Mouse (Mus musculus) heart, postnatal 0 days (tissue): ENCODE data around the gene Dnm2. TPM values are rescaled to one million over a fixed set of nuclear protein-coding genes. Genes with fewer than 3 reads are reported as not detected.

ENCODE experiments used
- ATAC-seq: fragments of 200-750 bp; cut with Nextera tagmentation; 2 replicates; pipeline ENCODE4 v1.8.0; 2017; ENCODE audit warnings: low read depth, moderate number of reproducible peaks, moderate library complexity; ENCODE audit not compliant: insufficient read depth
- DNase-seq: peaks from one replicate; pipeline ENCODE4 v3.0.0-alpha.2; 2016; ENCODE audit warnings: low spot score
- H3K27ac ChIP-seq: fragments of 300-500 bp; sonication (generic); 2 replicates; pipeline ENCODE4 v1.5.1; 2014; ENCODE audit warnings: low read depth, mild to moderate bottlenecking
- H3K27me3 ChIP-seq: fragments of 300-500 bp; sonication (generic); 2 replicates; pipeline ENCODE4 v1.6.1; 2014; ENCODE audit warnings: low read length, mixed read lengths; ENCODE audit not compliant: control insufficient read depth, insufficient read depth
- H3K36me3 ChIP-seq: fragments of 300-500 bp; sonication (generic); replicated peaks from 2 replicates; pipeline ENCODE4 v1.6.1; 2014; ENCODE audit warnings: low read length, mixed read lengths; ENCODE audit not compliant: control insufficient read depth, insufficient read depth
- H3K4me1 ChIP-seq: fragments of 300-500 bp; sonication (generic); 2 replicates; pipeline ENCODE4 v1.6.1; 2014; ENCODE audit warnings: antibody characterized with exemption; ENCODE audit not compliant: control insufficient read depth, insufficient read depth
- H3K4me2 ChIP-seq: fragments of 300-500 bp; sonication (generic); 2 replicates; pipeline ENCODE4 v1.6.1; 2014; ENCODE audit warnings: low read depth, mild to moderate bottlenecking, low read length, moderate library complexity
- H3K4me3 ChIP-seq: fragments of 300-500 bp; sonication (generic); 2 replicates; pipeline ENCODE4 v1.5.1; 2014; ENCODE audit warnings: low read depth, low read length
- H3K9ac ChIP-seq: fragments of 300-500 bp; sonication (generic); replicated peaks from 2 replicates; pipeline ENCODE4 v1.6.1; 2014; ENCODE audit warnings: low read depth, low read length, mixed read lengths
- H3K9me3 ChIP-seq: fragments of 300-500 bp; sonication (generic); replicated peaks from 2 replicates; pipeline ENCODE4 v1.6.1; 2016; ENCODE audit warnings: low read length; ENCODE audit not compliant: control insufficient read depth
- CTCF ChIP-seq: IDR thresholded peaks from 2 replicates; pipeline ENCODE4 v1.5.1; 2016; ENCODE audit warnings: antibody characterized with exemption, control low read depth, low read depth
- EP300 ChIP-seq: IDR thresholded peaks from 2 replicates; pipeline ENCODE4 v1.6.1; 2016; ENCODE audit warnings: antibody characterized with exemption, low read depth
- WGBS: fragments of 180-500 bp; shearing (Covaris S2); extraction: QIAGEN DNeasy Blood & Tissue Kit; methylation state at CpG from one replicate; pipeline ENCODE4 v1.1.7; 2014; 5-methylcytosine and 5-hydroxymethylcytosine counted together
- polyA plus RNA-seq: library from polyadenylated mRNA; unstranded; fragments of >200 nt; fragmentation: Nextera tagmentation; extraction: Ambion mirVana; gene quantifications from 2 replicates; pipeline ENCODE4 v1.2.1, GENCODE M21; 2015
- total RNA-seq: library from RNA; depleted of rRNA; stranded (reverse); fragments of >200 nt; gene quantifications from 2 replicates; pipeline ENCODE4 v1.2.3, GENCODE M21; 2014; ENCODE audit warnings: low replicate concordance

Dnm2 gene
- total and polyA plus RNA-seq, 2 experiments from 2014 or later: 61.1 to 95.8 TPM

GRCm38 (mm10) chr9:21407951-21408350 is 16.8 kb upstream of the Dnm2 start:
- Histone ChIP-seq H3K9ac (no peak overlapping the region), H3K4me3 (no peak overlapping the region), H3K36me3 (peaks cover 38% of the 10 kb centered on the region), H3K4me1 (peaks cover 16% of the 10 kb centered on the region; the same call in 1 of the 2 replicates), H3K4me2 (no peak overlapping the region), H3K27ac (no peak overlapping the region), H3K9me3 (no peaks in the 10 kb centered on the region), H3K27me3 (no peaks in the 10 kb centered on the region)
- 8% methylated on average over 4 of the region's 4 CpGs for WGBS
- peak; percentile 52 for DNase-seq
- ATAC-seq: 0 out of 2 replicates have a peak, but pooled peaks have one; percentile 25
- TF ChIP-seq EP300 (no peak), CTCF (no peak)

DNA sequence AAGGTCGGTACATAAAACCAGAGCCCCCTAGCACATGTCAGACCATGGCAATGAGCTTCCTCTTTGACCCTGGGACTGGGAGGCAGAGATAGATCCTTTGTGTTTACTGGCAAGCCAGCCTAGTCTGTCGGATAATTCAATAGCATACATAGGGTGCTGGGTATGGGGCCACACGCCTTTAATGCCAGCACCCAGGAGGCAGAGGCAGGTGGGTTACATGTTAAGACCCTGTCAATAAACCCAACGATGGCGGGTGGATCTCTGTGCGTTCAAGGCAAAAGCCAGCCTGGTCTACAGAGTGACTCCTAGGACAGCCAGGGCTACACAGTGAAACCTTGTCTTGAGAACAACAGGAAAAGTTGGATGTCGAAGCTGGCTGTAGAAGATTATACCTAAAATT is 16.1 kb upstream of the Dnm2 start:
- H3K9ac ChIP-seq: no peak overlapping the region
- peaks cover 31% of the 10 kb centered on the region for H3K36me3 ChIP-seq
- no peak for DNase-seq
- ATAC-seq: no peak
- H3K4me3 ChIP-seq: no peak overlapping the region
- H3K4me1 ChIP-seq: peaks cover 11% of the 10 kb centered on the region; the same call in 1 of the 2 replicates
- TF ChIP-seq EP300 (no peak), CTCF (no peak)
- 76% methylated on average over 7 of the region's 7 CpGs for WGBS
- no peak overlapping the region for H3K4me2 ChIP-seq
- H3K27me3 ChIP-seq: no peaks in the 10 kb centered on the region
- no peaks in the 10 kb centered on the region for H3K9me3 ChIP-seq
- no peak overlapping the region for H3K27ac ChIP-seq

- no peak for ATAC-seq
- peaks cover 20% of the 10 kb centered on the region for H3K36me3 ChIP-seq
- peak; percentile 65 for DNase-seq
- H3K27me3 ChIP-seq: no peaks in the 10 kb centered on the region
- TF ChIP-seq EP300 (no peak), CTCF (peak; percentile 77)
- no peak overlapping the region for H3K27ac ChIP-seq
- H3K9me3 ChIP-seq: no peaks in the 10 kb centered on the region
- no peak overlapping the region for H3K9ac ChIP-seq
- no peak overlapping the region for H3K4me3 ChIP-seq
- no peak overlapping the region for H3K4me2 ChIP-seq
- 31% methylated on average over 9 of the region's 9 CpGs for WGBS
- H3K4me1 ChIP-seq: peaks cover 11% of the 10 kb centered on the region; the same call in 1 of the 2 replicates
Measured at GRCm38 (mm10) chr9:21409592-21410317, 15.0 kb upstream of the Dnm2 start.

GRCm38 (mm10) chr9:21411669-21412550 is 12.8 kb upstream of the Dnm2 start, which contains the start of gene Qtrt1:
Gene Qtrt1 (plus strand): TSS chr9:21411837.
- Histone ChIP-seq H3K27ac (0 out of 2 replicates have a peak within 1 kb of the TSS, but pooled peaks have one; percentile 10), H3K36me3 (peaks cover 3% of the 10 kb centered on the region; the same call in 1 of the 2 replicates), H3K4me3 (peak within 1 kb of the TSS; percentile 60), H3K4me1 (peaks cover 11% of the 10 kb centered on the region; the same call in 1 of the 2 replicates), H3K4me2 (peak within 1 kb of the TSS; percentile 85), H3K27me3 (no peaks in the 10 kb centered on the region), H3K9me3 (no peaks in the 10 kb centered on the region), H3K9ac (peak within 1 kb of the TSS; percentile 49)
- WGBS: 1% methylated on average over 53 of the region's 53 CpGs
- DNase-seq (peak; percentile 94), ATAC-seq (peak; percentile 96)
- no peak for TF ChIP-seq EP300
- no peak for TF ChIP-seq CTCF

DNA sequence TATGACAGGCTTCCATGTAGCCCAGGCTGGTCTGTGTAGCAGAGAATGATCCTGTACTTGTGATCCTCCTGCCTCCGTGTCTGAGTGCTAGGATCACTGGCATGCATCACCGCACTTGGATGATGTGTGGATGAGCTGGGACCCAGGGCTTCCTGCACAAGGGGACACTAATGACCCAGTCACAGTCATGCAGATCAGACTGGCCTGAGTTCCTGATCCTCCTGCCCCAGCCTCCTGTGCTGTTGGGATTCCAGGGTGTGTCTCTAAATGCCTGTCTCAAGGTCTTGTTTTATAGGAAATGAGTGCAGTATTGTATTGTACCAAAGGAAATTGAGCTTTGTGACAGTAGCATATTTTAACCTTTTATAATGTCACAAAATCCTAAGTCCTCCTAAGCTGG is 6.8 kb upstream of the Dnm2 start:
- peaks cover 34% of the 10 kb centered on the region for H3K36me3 ChIP-seq

More for the DNA sequence above, 6.8 kb upstream of the Dnm2 start:
- Histone ChIP-seq H3K4me1 (no peaks in the 10 kb centered on the region), H3K9me3 (no peaks in the 10 kb centered on the region), H3K27me3 (no peaks in the 10 kb centered on the region), H3K4me2 (no peak overlapping the region), H3K27ac (no peak overlapping the region), H3K9ac (no peak overlapping the region), H3K4me3 (no peak overlapping the region)
- ATAC-seq: no peak
- WGBS: 96% methylated on average over 2 of the region's 2 CpGs
- no peak for DNase-seq
- TF ChIP-seq CTCF (no peak), EP300 (no peak)
